Mouse (Mus musculus) gastrocnemius, postnatal 14 days (tissue): ENCODE measurements around the gene Trim2. TPM values are rescaled to one million over a fixed set of nuclear protein-coding genes. Genes with fewer than 3 reads are reported as not detected.

ENCODE experiments used
- DNase-seq: peaks from one replicate; pipeline ENCODE4 v3.0.0; 2021; ENCODE audit warnings: mixed read lengths
- intact Hi-C: fragments of 180-260 bp; cut with DNase I; formaldehyde crosslinking; loops from one replicate; pipeline ENCODE4 v1.15.1; 2025; ENCODE audit warnings: low total_unique reads
- total RNA-seq, 2 experiments: library from RNA; stranded (reverse); gene quantifications; 2 replicates each; pipeline ENCODE4 v1.2.3; 2021

Gene Trim2
- total RNA-seq, 2 experiments from 2014 or later = 4.9 to 5.4 TPM

GRCm38 (mm10) chr3:84173581-84174154 lies 133.0 kb downstream of the Trim2 start, which contains the start of gene Gm6525:
Gm6525 (plus strand) TSS chr3:84174104.
- no peak for DNase-seq
- intact Hi-C loops = no loop called here

DNA sequence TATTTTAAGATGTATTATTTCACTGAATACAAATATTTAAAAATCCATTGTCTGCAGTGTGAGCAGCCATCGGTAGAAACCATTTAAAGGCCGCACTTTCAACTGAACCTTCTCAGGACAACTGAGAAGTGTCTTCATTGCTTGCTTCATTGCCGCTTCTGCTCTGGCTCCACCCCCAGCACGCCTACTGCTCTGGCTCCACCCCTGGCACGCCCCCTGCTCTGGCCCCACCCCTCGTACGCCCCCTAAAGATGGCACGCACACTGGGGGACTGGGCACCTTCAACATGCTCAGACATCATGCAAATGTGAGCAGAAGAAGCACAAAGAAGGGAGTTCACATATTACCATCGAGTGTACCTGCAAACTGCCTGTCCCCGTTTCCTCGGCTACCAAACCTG lies 134.3 kb downstream of the Trim2 start:
- intact Hi-C loops = no loop called here

DNA sequence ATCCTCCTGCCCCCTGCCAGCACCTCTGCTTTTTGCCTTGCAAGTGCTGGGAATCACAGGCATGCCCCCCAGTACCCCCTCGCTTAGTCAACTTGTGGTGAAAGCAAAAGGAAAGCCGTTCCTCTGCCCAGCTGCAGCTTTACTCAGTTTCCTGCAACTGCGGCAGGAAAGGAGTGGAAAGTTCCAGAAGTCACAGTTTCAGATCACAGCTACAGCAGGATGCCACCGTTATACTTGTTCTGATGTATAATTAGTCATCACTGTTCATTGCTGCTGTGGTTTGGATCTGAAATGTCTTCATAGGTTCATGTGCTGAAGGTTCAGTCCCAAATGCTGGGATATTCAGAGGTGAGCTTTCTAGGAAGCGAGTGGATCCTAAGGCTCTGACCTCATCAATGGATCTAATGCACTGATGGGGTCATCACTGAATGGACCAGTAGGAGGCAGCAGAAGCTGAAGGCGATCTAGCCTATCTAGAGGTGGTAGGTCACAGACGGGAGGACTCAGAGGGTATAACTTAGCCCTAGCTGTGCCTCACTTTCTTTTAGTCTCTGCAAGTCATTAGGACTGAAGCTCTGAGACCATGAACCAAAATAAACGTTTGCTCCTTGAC lies 137.2 kb downstream of the Trim2 start:
- DNase-seq = no peak
- intact Hi-C loops = no loop called here

More for the DNA sequence above, 134.3 kb downstream of the Trim2 start:
- DNase-seq = no peak

GRCm38 (mm10) chr3:84168943-84169342 lies 137.7 kb downstream of the Trim2 start:
- no peak for DNase-seq
- intact Hi-C loops = no loop called here

- no peak for DNase-seq
Observed at GRCm38 (mm10) chr3:84166073-84166472, 140.6 kb downstream of the Trim2 start.

DNA sequence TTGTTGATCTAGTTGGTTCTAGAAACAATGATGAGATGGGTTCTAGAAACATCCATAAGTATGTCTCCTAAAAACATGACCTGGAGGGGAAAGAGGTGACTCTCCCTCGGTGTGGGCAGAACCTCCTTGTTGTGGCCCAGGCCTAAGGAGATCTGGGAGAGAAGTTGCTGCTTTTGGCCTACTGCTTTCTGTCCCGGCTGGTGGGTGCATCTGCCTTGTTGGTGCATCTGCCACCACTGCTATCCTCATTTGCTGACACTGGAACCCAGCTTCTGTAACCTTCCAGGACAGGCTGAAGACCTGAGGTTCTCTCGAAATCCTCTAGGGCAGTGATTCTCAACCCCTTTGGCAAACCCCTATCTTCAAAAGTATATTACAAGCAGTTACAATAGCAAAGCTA lies 141.3 kb downstream of the Trim2 start:
- intact Hi-C loops = no loop called here
- no peak for DNase-seq

More at GRCm38 (mm10) chr3:84166073-84166472, 140.6 kb downstream of the Trim2 start:
- intact Hi-C loops = no loop called here

GRCm38 (mm10) chr3:84157559-84158350 lies 148.9 kb downstream of the Trim2 start:
- DNase-seq = no peak
- intact Hi-C loops = loop anchor here (10.0 kb wide), 1 partner anchor 203 kb away; no protein-coding TSS in a partner anchor

- intact Hi-C loops = loop anchor here (10.0 kb wide), 1 partner anchor 202 kb away; no protein-coding TSS in a partner anchor
- no peak for DNase-seq
Observed at GRCm38 (mm10) chr3:84157011-84157410, 149.7 kb downstream of the Trim2 start.

DNA sequence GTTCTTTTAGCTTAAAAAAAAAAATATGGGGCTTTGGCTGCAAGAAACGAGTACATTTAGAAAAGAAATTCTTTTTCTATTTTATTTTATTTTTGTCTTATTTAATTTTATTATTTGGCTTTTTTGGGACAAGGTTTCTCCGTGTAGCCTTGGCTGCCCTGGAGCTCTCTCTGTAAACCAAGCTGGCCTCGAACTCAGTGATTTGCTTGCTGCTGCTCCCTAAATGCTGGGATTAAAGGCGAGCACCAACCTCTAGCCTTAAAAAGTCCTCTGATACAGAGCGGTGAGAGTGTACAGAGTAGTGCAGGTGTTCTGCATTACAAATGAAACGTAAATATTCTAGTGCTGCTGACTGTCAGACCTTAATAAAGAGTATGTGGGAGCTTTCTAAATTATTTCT lies 150.6 kb downstream of the Trim2 start:
- intact Hi-C loops = loop anchor here (10.0 kb wide), 1 partner anchor 201 kb away; no protein-coding TSS in a partner anchor
- DNase-seq = no peak

DNA sequence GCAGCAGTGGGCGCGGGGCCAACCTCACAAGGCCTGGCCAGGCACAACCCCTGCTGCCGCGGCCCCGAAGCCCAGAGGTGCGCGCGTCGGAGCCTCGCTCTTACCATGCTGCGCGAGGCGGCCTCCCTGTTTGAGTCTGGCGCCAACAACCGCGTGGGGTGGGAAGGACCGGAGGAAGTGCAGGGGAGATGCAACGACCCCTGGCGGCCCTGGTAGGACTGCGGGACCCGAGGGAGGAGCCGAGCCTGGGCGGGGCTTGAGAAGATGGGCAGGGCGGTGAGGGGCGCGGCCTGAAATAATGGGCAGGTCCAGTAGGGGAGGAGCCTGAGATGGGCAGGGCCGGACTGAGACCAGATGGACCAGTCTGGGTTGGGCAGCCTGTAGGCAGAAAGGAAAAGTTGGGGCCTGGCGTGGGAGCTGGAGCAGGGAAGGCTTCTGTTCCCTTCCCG lies 151.1 kb downstream of the Trim2 start, which contains the start of gene Mnd1:
Gene Mnd1 (minus strand): TSS at position 229 of the 449 bp plus-strand sequence.
- intact Hi-C loops = loop anchor here (10.0 kb wide), 1 partner anchor 201 kb away; no protein-coding TSS in a partner anchor
- DNase-seq = peak; percentile 99

DNA sequence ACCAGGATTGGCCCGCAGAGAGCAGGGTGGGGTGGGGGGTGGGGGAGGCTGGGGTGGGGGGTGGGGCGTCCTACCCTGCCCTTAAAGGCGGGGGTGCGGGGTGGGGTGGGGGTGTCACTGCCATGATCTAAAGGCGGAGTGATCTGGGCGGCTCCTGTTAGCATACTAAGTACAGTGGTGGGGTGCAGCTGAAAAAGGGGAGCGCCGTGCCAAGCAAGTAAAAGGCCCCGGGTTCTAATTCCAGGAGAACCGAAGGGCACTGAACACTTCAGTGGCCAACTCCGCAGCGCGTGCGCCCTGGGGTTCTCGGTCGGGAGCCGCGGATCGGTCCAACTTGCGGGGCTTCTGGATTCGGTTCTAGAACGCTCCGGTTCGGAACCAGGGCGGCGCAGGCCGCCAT lies 151.5 kb downstream of the Trim2 start:
- intact Hi-C loops = loop anchor here (10.0 kb wide), 1 partner anchor 200 kb away; no protein-coding TSS in a partner anchor
- DNase-seq = no peak

DNA sequence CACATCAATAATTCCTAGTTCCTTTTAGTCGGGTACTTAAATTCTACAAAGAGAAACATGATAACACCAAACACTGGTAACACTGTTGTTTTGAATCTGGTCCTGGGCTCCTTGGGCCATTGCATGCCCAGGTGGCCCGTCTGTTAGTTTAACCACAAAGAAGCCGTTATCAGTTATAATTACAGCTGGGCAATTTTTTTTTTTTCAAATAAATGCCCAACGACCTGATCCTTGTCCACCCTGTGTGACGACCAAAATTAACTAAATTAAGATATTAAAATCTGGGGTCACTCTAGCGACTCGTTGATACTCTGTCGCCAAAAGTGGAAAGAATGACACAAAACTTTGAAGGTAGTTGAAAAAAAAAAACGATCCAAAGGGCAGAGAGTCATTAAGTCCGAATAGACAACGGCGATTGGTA lies 151.9 kb downstream of the Trim2 start:
- DNase-seq = no peak
- intact Hi-C loops = loop anchor here (10.0 kb wide), 1 partner anchor 200 kb away; no protein-coding TSS in a partner anchor

DNA sequence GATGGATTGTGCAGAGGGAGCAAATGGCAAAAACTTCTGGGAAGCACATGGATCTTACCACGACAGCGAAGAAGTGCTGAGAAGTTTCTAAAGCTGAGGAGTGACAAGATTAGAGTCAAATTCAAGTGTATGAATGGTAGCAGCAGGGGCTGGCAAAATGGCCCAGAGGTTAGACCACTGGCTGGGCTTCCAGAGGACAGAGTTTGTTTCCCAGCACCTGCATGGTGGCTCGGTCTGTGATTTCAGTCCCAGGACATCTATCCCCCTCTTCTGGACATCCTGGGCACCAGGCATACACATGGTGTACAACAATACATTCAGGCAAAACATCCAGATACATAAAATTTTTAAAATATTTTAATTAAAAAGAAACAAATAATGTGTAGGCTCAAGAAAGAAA lies 156.8 kb downstream of the Trim2 start:
- DNase-seq = no peak
- intact Hi-C loops = loop anchor here (10.0 kb wide), 1 partner anchor 195 kb away; no protein-coding TSS in a partner anchor

DNA sequence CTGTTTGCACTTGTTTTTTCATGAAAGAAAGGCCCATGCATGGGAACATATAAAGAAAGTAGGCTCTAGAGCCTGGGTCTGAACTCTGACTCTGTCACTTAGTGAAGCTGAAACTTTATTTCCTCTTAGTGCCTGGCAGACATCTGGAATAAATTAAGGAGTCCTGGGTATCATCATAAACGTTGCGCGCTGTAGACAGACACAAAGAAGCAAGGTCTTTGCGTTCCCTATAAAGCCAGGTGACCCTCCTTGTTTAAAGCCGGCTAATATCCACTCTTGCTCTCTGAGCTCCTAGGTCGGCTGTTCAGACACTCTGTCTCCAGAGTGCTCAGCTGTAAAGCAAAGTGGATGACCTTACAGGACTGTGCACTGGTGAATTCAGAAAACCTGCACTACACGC lies 165.7 kb downstream of the Trim2 start:
- no peak for DNase-seq
- intact Hi-C loops = no loop called here

GRCm38 (mm10) chr3:84136509-84136908 lies 170.2 kb downstream of the Trim2 start:
- DNase-seq = no peak
- intact Hi-C loops = no loop called here

GRCm38 (mm10) chr3:84135933-84136332 lies 170.7 kb downstream of the Trim2 start:
- no peak for DNase-seq
- intact Hi-C loops = no loop called here

DNA sequence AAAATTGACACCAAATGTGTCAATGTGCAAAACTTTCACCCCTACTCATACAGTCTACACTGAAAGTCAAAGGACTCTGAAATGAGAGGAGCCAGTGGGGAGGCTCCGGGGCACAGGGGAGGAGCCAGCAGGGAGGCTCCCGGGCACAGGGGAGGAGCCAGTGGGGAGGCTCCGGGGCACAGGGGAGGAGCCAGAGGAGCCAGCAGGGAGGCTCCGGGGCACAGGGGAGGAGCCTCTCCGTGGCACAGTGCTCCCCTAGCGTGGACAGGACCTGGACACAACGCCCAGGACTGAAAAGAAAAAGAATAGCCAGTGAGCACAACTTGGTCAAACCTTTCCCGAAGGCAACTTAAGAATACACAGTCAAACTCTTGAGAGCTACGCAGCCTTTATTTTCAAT lies 171.3 kb downstream of the Trim2 start:
- no peak for DNase-seq
- intact Hi-C loops = no loop called here

- intact Hi-C loops = no loop called here
- no peak for DNase-seq
Observed at GRCm38 (mm10) chr3:84131369-84131768, 175.3 kb downstream of the Trim2 start.

DNA sequence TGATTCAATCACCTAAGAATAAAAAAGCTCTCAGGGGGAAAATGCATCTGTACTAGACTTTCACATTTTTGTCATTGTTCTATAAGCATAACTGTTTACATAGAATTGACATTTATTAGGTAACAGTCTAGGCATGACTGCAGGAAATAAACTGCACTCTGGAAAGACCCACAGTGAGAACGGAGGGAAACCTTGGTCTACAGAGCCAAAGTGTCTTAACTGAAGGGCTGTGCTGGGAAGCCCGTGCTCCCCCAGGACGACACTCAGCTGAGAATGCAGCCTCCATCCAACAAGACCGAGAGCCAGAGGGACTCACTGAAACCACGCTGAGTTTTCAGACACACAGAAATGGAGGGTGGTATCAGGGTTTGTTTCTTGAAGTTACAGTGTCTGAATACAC lies 175.9 kb downstream of the Trim2 start:
- intact Hi-C loops = no loop called here
- no peak for DNase-seq
